Mouse (Mus musculus): ENCODE data around the gene Ackr2. TPM values are rescaled to one million over a fixed set of nuclear protein-coding genes. Genes with fewer than 3 reads are reported as not detected.

Gene Ackr2
- polyA plus RNA-seq, 1 experiment from 2014 or later, result 1.2 TPM

GRCm38 (mm10) chr9:121951114-121951423, 52.9 kb downstream of the Ackr2 start:
- peak overlapping the region; percentile 51 for H3K4me2 ChIP-seq
- H3K36me3 ChIP-seq, result no peaks in the 10 kb centered on the region
- peak overlapping the region; percentile 74 for H3K27ac ChIP-seq (replicated peaks)
- peak overlapping the region; percentile 60 for H3K9ac ChIP-seq
- peak; percentile 52; the same call in 1 of the 2 replicates for ATAC-seq (ENCODE audit: low read depth)
- no peaks in the 10 kb centered on the region for H3K9me3 ChIP-seq
- 37% methylated on average over 4 of the region's 4 CpGs for WGBS
- H3K27me3 ChIP-seq, result 0 out of 2 replicates have a peak, but pooled peaks cover 4% of the 10 kb centered on the region
- peak overlapping the region; percentile 31 for H3K4me3 ChIP-seq
- peaks cover 17% of the 10 kb centered on the region for H3K4me1 ChIP-seq (replicated peaks)

DNA sequence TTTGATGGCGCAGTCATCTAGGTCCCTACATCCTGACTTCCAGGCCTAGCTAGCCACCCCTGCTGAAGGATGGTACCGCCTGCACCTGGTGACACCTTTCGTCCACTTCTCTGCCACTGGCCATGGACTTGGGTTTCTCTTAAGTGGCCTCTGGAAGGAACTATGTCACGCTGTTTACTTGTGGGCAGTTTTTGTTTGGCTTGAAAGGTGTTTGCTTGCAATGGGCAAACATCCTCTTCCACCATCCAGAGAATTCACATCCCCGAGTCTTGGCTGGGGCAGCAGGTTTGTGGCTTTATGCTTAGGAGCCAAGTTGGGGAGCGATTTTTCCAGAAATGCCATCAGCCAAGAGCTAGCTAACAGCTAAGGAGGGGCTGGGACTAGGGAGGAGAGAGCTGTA, 54.4 kb downstream of the Ackr2 start:
- Histone ChIP-seq H3K36me3 (no peaks in the 10 kb centered on the region), H3K27ac (replicated peaks) (no peak overlapping the region), H3K27me3 (0 out of 2 replicates have a peak, but pooled peaks cover under 1% of the 10 kb centered on the region), H3K4me3 (no peak overlapping the region), H3K9me3 (no peaks in the 10 kb centered on the region), H3K4me1 (replicated peaks) (peaks cover 17% of the 10 kb centered on the region), H3K9ac (0 out of 2 replicates have a peak overlapping the region, but pooled peaks have one; percentile 17), H3K4me2 (no peak overlapping the region)
- ATAC-seq (ENCODE audit: low read depth), result no peak
- 94% methylated on average over 6 of the region's 6 CpGs for WGBS

- Histone ChIP-seq H3K9ac (no peak overlapping the region), H3K9me3 (no peaks in the 10 kb centered on the region), H3K4me2 (no peak overlapping the region), H3K27ac (replicated peaks) (no peak overlapping the region), H3K4me3 (no peak overlapping the region), H3K27me3 (no peaks in the 10 kb centered on the region), H3K4me1 (replicated peaks) (peaks cover 6% of the 10 kb centered on the region; the same call in 1 of the 2 replicates), H3K36me3 (no peaks in the 10 kb centered on the region)
- 62% methylated on average over 7 of the region's 7 CpGs for WGBS
- no peak for ATAC-seq (ENCODE audit: low read depth)
Measured at GRCm38 (mm10) chr9:121959966-121960635, 61.9 kb downstream of the Ackr2 start.

Other genes with a start within 250 kb of the Ackr2 start
- 22.7 and 25.2 TPM in 2 replicates for gene Sec22c, start 192.9 kb upstream of the Ackr2 start, polyA plus RNA-seq (2015; fragmentation: Nextera tagmentation; extraction: Ambion mirVana)
- 162 and 189 TPM in 2 replicates for gene Ss18l2, start 188.0 kb upstream of the Ackr2 start, polyA plus RNA-seq (2015; fragmentation: Nextera tagmentation; extraction: Ambion mirVana)
- 56.5 and 58.6 TPM in 2 replicates for gene Nktr, start 179.2 kb upstream of the Ackr2 start, polyA plus RNA-seq (2015; fragmentation: Nextera tagmentation; extraction: Ambion mirVana)
- gene Zfp651, start 139.0 kb upstream of the Ackr2 start, polyA plus RNA-seq (2015; fragmentation: Nextera tagmentation; extraction: Ambion mirVana), result 18.2 and 19.2 TPM in 2 replicates
- 0.95 and 2.0 TPM in 2 replicates for gene Klhl40, start 120.7 kb upstream of the Ackr2 start, polyA plus RNA-seq (2015; fragmentation: Nextera tagmentation; extraction: Ambion mirVana)
- gene Hhatl, start 105.8 kb upstream of the Ackr2 start, polyA plus RNA-seq (2015; fragmentation: Nextera tagmentation; extraction: Ambion mirVana), result 0.10 and 0.37 TPM in 2 replicates
- 2.8 and 3.0 TPM in 2 replicates for gene Ccdc13, start 58.9 kb upstream of the Ackr2 start, polyA plus RNA-seq (2015; fragmentation: Nextera tagmentation; extraction: Ambion mirVana)
- 129 and 150 TPM in 2 replicates for gene Higd1a, start 40.0 kb upstream of the Ackr2 start, polyA plus RNA-seq (2015; fragmentation: Nextera tagmentation; extraction: Ambion mirVana)
- gene Cyp8b1, start 17.9 kb downstream of the Ackr2 start, polyA plus RNA-seq (2015; fragmentation: Nextera tagmentation; extraction: Ambion mirVana), result not detected in 2 replicates
- 2.8 and 3.5 TPM in 2 replicates for gene Fam198a, start 52.6 kb downstream of the Ackr2 start, polyA plus RNA-seq (2015; fragmentation: Nextera tagmentation; extraction: Ambion mirVana)
- gene Pomgnt2, start 98.8 kb downstream of the Ackr2 start, polyA plus RNA-seq (2015; fragmentation: Nextera tagmentation; extraction: Ambion mirVana), result 22.1 and 25.1 TPM in 2 replicates
- 60.2 and 62.8 TPM in 2 replicates for gene Snrk, start 218.9 kb downstream of the Ackr2 start, polyA plus RNA-seq (2015; fragmentation: Nextera tagmentation; extraction: Ambion mirVana)